Mouse (Mus musculus): ENCODE results near the gene Stxbp5. TPM values are rescaled to one million over a fixed set of nuclear protein-coding genes. Genes with fewer than 3 reads are reported as not detected.
A peak's percentile ranks its signal among the peaks of the same experiment; 100 is the strongest.

The Stxbp5 gene
- total RNA-seq, 1 experiment = 4.4 TPM

DNA sequence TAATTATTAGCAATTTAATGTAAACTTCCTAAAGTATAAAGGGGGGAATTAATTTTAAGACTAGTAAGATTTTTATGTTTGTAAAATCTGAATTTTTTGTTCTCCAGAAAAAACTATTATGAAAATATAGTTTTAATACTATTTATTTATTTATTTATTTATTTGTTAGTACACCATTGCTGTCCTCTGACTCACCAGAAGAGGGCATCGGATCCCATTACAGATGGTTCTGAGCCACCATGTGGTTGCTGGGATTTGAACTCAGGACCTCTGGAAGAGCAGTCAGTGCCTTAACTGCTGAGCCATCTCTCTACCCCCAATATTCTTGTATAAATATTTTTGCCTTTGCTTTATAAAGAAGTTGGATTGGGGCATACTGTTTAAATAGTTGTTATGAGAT is 104.5 kb downstream of the Stxbp5 start:
- H3K36me3 ChIP-seq (ENCODE audit: control insufficient read depth, insufficient read depth, low read length, poor library complexity, severe bottlenecking) = no peaks in the 10 kb centered on the region
- H3K9me3 ChIP-seq (ENCODE audit: control insufficient read depth, insufficient read depth, low read depth, low read length) = no peaks in the 10 kb centered on the region
- H3K4me3 ChIP-seq (ENCODE audit: insufficient read depth in 1 of 2, low read depth in 1 of 2, low read length in 2 of 2, poor library complexity in 1 of 2, severe bottlenecking in 1 of 2) = no peak overlapping the region
- H3K9ac ChIP-seq (ENCODE audit: insufficient read depth, low read depth, low read length, poor library complexity, severe bottlenecking) = no peak overlapping the region
- no peak for DNase-seq (ENCODE audit: low read depth, low spot score)
- no peak overlapping the region for H3K27ac ChIP-seq (ENCODE audit: insufficient read depth, low read depth, low read length, poor library complexity, severe bottlenecking)
- TF ChIP-seq ZNF384 (IDR thresholded peaks at IDR 0.05; ENCODE audit: low read depth, low read length) (no peak), HCFC1 (IDR thresholded peaks at IDR 0.05; ENCODE audit: borderline replicate concordance, insufficient read depth, low read length) (no peak), CHD2 (IDR thresholded peaks at IDR 0.05; ENCODE audit: low read depth, low read length) (no peak), ZC3H11A (IDR thresholded peaks at IDR 0.05; ENCODE audit: borderline replicate concordance, low read depth, low read length) (no peak), MAFK (IDR thresholded peaks at IDR 0.05; ENCODE audit: insufficient read depth, low read depth, low read length) (no peak)
- in situ Hi-C loops (cut with MboI; ENCODE audit: low sequenced_read_pairs in 2 of 2, unreplicated experiment in 2 of 2) = no loop called here
- no peaks in the 10 kb centered on the region for H3K4me1 ChIP-seq (ENCODE audit: control insufficient read depth in 2 of 2, insufficient read depth in 2 of 2, low read length in 2 of 2, poor library complexity in 1 of 2)

- no peak for TF ChIP-seq ZC3H11A (IDR thresholded peaks at IDR 0.05; ENCODE audit: borderline replicate concordance, low read depth, low read length)
- TF ChIP-seq CHD2 (IDR thresholded peaks at IDR 0.05; ENCODE audit: low read depth, low read length) = no peak
- TF ChIP-seq HCFC1 (IDR thresholded peaks at IDR 0.05; ENCODE audit: borderline replicate concordance, insufficient read depth, low read length) = no peak
- TF ChIP-seq MAFK (IDR thresholded peaks at IDR 0.05; ENCODE audit: insufficient read depth, low read depth, low read length) = no peak
- TF ChIP-seq ZNF384 (IDR thresholded peaks at IDR 0.05; ENCODE audit: low read depth, low read length) = no peak
- in situ Hi-C loops (cut with MboI; ENCODE audit: low sequenced_read_pairs in 2 of 2, unreplicated experiment in 2 of 2) = no loop called here
- no peak for DNase-seq (ENCODE audit: low read depth, low spot score)
Measured at GRCm38 (mm10) chr10:9794429-9794828, 106.5 kb downstream of the Stxbp5 start.

DNA sequence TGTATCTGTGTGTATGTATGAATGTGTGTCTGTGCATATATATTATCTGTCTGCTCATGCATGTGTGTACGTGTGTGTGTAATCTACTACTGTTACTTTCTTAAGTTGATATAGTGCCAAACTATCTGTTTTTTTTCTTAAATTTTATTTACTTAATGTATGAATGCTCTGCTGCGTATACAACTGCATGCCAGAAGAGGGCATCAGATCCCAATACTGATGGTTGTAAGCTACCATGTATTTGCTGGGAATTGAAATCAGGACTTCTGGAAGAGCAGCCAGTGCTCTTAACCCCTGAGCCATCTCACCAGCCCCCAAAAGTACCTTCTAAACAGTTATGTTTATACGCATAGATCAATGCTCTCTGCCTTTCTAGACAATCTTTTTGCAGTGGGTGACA is 109.9 kb downstream of the Stxbp5 start:
- TF ChIP-seq ZNF384 (IDR thresholded peaks at IDR 0.05; ENCODE audit: low read depth, low read length) (no peak), CHD2 (IDR thresholded peaks at IDR 0.05; ENCODE audit: low read depth, low read length) (no peak), ZC3H11A (IDR thresholded peaks at IDR 0.05; ENCODE audit: borderline replicate concordance, low read depth, low read length) (no peak), HCFC1 (IDR thresholded peaks at IDR 0.05; ENCODE audit: borderline replicate concordance, insufficient read depth, low read length) (no peak), MAFK (IDR thresholded peaks at IDR 0.05; ENCODE audit: insufficient read depth, low read depth, low read length) (no peak)
- no peak overlapping the region for H3K27ac ChIP-seq (ENCODE audit: insufficient read depth, low read depth, low read length, poor library complexity, severe bottlenecking)
- in situ Hi-C loops (cut with MboI; ENCODE audit: low sequenced_read_pairs in 2 of 2, unreplicated experiment in 2 of 2) = no loop called here
- no peak for DNase-seq (ENCODE audit: low read depth, low spot score)
- H3K9me3 ChIP-seq (ENCODE audit: control insufficient read depth, insufficient read depth, low read depth, low read length) = no peaks in the 10 kb centered on the region
- H3K9ac ChIP-seq (ENCODE audit: insufficient read depth, low read depth, low read length, poor library complexity, severe bottlenecking) = no peak overlapping the region
- H3K4me3 ChIP-seq (ENCODE audit: insufficient read depth in 1 of 2, low read depth in 1 of 2, low read length in 2 of 2, poor library complexity in 1 of 2, severe bottlenecking in 1 of 2) = no peak overlapping the region
- H3K36me3 ChIP-seq (ENCODE audit: control insufficient read depth, insufficient read depth, low read length, poor library complexity, severe bottlenecking) = no peaks in the 10 kb centered on the region
- H3K4me1 ChIP-seq (ENCODE audit: control insufficient read depth in 2 of 2, insufficient read depth in 2 of 2, low read length in 2 of 2, poor library complexity in 1 of 2) = peaks cover 4 to 5% of the 10 kb centered on the region in 2 experiments; a peak in 1 of 4 replicates

More at GRCm38 (mm10) chr10:9794429-9794828, 106.5 kb downstream of the Stxbp5 start:
- H3K36me3 ChIP-seq (ENCODE audit: control insufficient read depth, insufficient read depth, low read length, poor library complexity, severe bottlenecking) = no peaks in the 10 kb centered on the region
- H3K4me1 ChIP-seq (ENCODE audit: control insufficient read depth in 2 of 2, insufficient read depth in 2 of 2, low read length in 2 of 2, poor library complexity in 1 of 2) = no peaks in the 10 kb centered on the region
- no peaks in the 10 kb centered on the region for H3K9me3 ChIP-seq (ENCODE audit: control insufficient read depth, insufficient read depth, low read depth, low read length)
- H3K9ac ChIP-seq (ENCODE audit: insufficient read depth, low read depth, low read length, poor library complexity, severe bottlenecking) = no peak overlapping the region
- no peak overlapping the region for H3K27ac ChIP-seq (ENCODE audit: insufficient read depth, low read depth, low read length, poor library complexity, severe bottlenecking)
- no peak overlapping the region for H3K4me3 ChIP-seq (ENCODE audit: insufficient read depth in 1 of 2, low read depth in 1 of 2, low read length in 2 of 2, poor library complexity in 1 of 2, severe bottlenecking in 1 of 2)

- H3K27ac ChIP-seq (ENCODE audit: insufficient read depth, low read depth, low read length, poor library complexity, severe bottlenecking) = no peak overlapping the region
- TF ChIP-seq ZNF384 (IDR thresholded peaks at IDR 0.05; ENCODE audit: low read depth, low read length) = no peak
- TF ChIP-seq CHD2 (IDR thresholded peaks at IDR 0.05; ENCODE audit: low read depth, low read length) = no peak
- TF ChIP-seq MAFK (IDR thresholded peaks at IDR 0.05; ENCODE audit: insufficient read depth, low read depth, low read length) = no peak
- no peak for TF ChIP-seq ZC3H11A (IDR thresholded peaks at IDR 0.05; ENCODE audit: borderline replicate concordance, low read depth, low read length)
- TF ChIP-seq HCFC1 (IDR thresholded peaks at IDR 0.05; ENCODE audit: borderline replicate concordance, insufficient read depth, low read length) = no peak
- H3K4me1 ChIP-seq (ENCODE audit: control insufficient read depth in 2 of 2, insufficient read depth in 2 of 2, low read length in 2 of 2, poor library complexity in 1 of 2) = peaks cover 4 to 5% of the 10 kb centered on the region in 2 experiments; a peak in 1 of 4 replicates
- H3K9me3 ChIP-seq (ENCODE audit: control insufficient read depth, insufficient read depth, low read depth, low read length) = no peaks in the 10 kb centered on the region
- peak; percentile 33 for DNase-seq (ENCODE audit: low read depth, low spot score)
- no peak overlapping the region for H3K9ac ChIP-seq (ENCODE audit: insufficient read depth, low read depth, low read length, poor library complexity, severe bottlenecking)
- in situ Hi-C loops (cut with MboI; ENCODE audit: low sequenced_read_pairs in 2 of 2, unreplicated experiment in 2 of 2) = no loop called here
- H3K36me3 ChIP-seq (ENCODE audit: control insufficient read depth, insufficient read depth, low read length, poor library complexity, severe bottlenecking) = no peaks in the 10 kb centered on the region
- H3K4me3 ChIP-seq (ENCODE audit: insufficient read depth in 1 of 2, low read depth in 1 of 2, low read length in 2 of 2, poor library complexity in 1 of 2, severe bottlenecking in 1 of 2) = peak overlapping the region in 1 of 2 experiments; percentile 35; a peak in 1 of 4 replicates
Measured at GRCm38 (mm10) chr10:9786461-9786860, 114.4 kb downstream of the Stxbp5 start.

DNA sequence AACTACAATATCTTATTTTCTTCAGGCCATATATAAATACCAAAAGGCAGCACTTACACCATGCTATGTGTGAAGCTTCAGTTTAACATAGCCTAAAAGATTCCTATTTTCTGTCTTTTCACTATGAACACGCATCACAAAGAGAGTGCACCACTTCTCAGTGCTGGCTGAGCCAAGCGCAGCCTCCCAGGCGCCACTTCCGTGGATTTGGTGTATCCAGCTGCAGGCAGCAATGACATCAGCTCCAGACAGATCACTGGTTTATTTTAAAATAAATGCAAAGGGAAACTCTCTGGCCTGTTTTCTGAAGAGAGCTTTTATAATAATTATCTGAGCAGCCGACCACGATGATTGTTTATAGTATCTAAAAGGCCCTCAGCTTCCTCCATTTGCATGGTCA is 115.2 kb downstream of the Stxbp5 start:
- no peaks in the 10 kb centered on the region for H3K36me3 ChIP-seq (ENCODE audit: control insufficient read depth, insufficient read depth, low read length, poor library complexity, severe bottlenecking)
- TF ChIP-seq ZC3H11A (IDR thresholded peaks at IDR 0.05; ENCODE audit: borderline replicate concordance, low read depth, low read length) = no peak
- TF ChIP-seq MAFK (IDR thresholded peaks at IDR 0.05; ENCODE audit: insufficient read depth, low read depth, low read length) = no peak
- no peak for TF ChIP-seq HCFC1 (IDR thresholded peaks at IDR 0.05; ENCODE audit: borderline replicate concordance, insufficient read depth, low read length)
- TF ChIP-seq CHD2 (IDR thresholded peaks at IDR 0.05; ENCODE audit: low read depth, low read length) = no peak
- no peak for TF ChIP-seq ZNF384 (IDR thresholded peaks at IDR 0.05; ENCODE audit: low read depth, low read length)
- no peak overlapping the region for H3K27ac ChIP-seq (ENCODE audit: insufficient read depth, low read depth, low read length, poor library complexity, severe bottlenecking)
- H3K9me3 ChIP-seq (ENCODE audit: control insufficient read depth, insufficient read depth, low read depth, low read length) = no peaks in the 10 kb centered on the region
- DNase-seq (ENCODE audit: low read depth, low spot score) = no peak
- H3K4me1 ChIP-seq (ENCODE audit: control insufficient read depth in 2 of 2, insufficient read depth in 2 of 2, low read length in 2 of 2, poor library complexity in 1 of 2) = peaks cover 4 to 5% of the 10 kb centered on the region in 2 experiments; a peak in 1 of 4 replicates
- in situ Hi-C loops (cut with MboI; ENCODE audit: low sequenced_read_pairs in 2 of 2, unreplicated experiment in 2 of 2) = no loop called here
- H3K9ac ChIP-seq (ENCODE audit: insufficient read depth, low read depth, low read length, poor library complexity, severe bottlenecking) = no peak overlapping the region
- H3K4me3 ChIP-seq (ENCODE audit: insufficient read depth in 1 of 2, low read depth in 1 of 2, low read length in 2 of 2, poor library complexity in 1 of 2, severe bottlenecking in 1 of 2) = no peak overlapping the region

Measured in ES-E14 (cell line).